Mouse (Mus musculus): ENCODE results near the gene Klf11. TPM values are rescaled to one million over a fixed set of nuclear protein-coding genes. Genes with fewer than 3 reads are reported as not detected.
"Not testable (repeated sequence)": the region's sequence is repeated elsewhere in the genome, so short reads cannot be mapped to it uniquely, and the experiment has no call there.

Klf11 gene
- polyA plus RNA-seq, 1 experiment from 2014 or later = 13.2 TPM

DNA sequence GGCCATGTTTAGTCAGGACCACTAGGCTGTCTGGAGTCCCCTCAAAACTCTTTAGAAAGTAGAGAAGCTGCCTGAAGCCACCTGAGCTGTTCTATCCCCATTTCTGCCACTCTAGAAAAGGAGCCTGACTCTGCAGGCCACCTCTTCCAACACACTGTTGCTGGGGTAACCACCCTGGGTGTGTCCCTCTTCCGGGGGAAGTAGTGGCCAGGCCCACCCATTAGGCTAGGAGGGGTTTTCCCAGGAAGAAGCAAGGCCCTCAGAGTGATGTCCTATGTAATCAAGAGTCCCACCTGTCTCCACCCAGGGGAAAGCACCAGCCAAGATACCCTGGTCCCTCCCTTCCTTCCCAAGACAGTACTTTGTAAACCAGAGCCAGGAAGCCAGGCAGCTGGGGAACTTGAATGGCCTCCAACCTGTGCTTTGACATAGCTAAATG is 17.3 kb upstream of the Klf11 start:
- Histone ChIP-seq H3K9ac (no peak overlapping the region), H3K9me3 (replicated peaks) (no peaks in the 10 kb centered on the region), H3K27me3 (no peaks in the 10 kb centered on the region), H3K27ac (no peak overlapping the region), H3K4me1 (no peaks in the 10 kb centered on the region), H3K4me2 (no peak overlapping the region), H3K36me3 (no peaks in the 10 kb centered on the region), H3K4me3 (replicated peaks) (no peak overlapping the region)
- ATAC-seq (replicated peaks; ENCODE audit: low FRiP score) = no peak
- WGBS = 74% methylated on average over 1 of the region's 1 CpGs

GRCm38 (mm10) chr12:24634212-24634611 is 16.9 kb upstream of the Klf11 start:
- H3K36me3 ChIP-seq = no peaks in the 10 kb centered on the region
- 80% methylated on average over 4 of the region's 4 CpGs for WGBS
- H3K9me3 ChIP-seq (replicated peaks) = no peaks in the 10 kb centered on the region
- H3K9ac ChIP-seq = no peak overlapping the region
- H3K4me1 ChIP-seq = no peaks in the 10 kb centered on the region
- H3K4me3 ChIP-seq (replicated peaks) = no peak overlapping the region
- H3K27me3 ChIP-seq = no peaks in the 10 kb centered on the region
- no peak overlapping the region for H3K27ac ChIP-seq
- no peak overlapping the region for H3K4me2 ChIP-seq
- ATAC-seq (replicated peaks; ENCODE audit: low FRiP score) = no peak

GRCm38 (mm10) chr12:24634648-24635047 is 16.4 kb upstream of the Klf11 start:
- ATAC-seq (replicated peaks; ENCODE audit: low FRiP score) = no peak

GRCm38 (mm10) chr12:24638787-24639186 is 12.3 kb upstream of the Klf11 start:
- not testable (repeated sequence) for ATAC-seq (replicated peaks; ENCODE audit: low FRiP score); H3K9ac ChIP-seq; H3K27ac ChIP-seq; H3K4me2 ChIP-seq; H3K27me3 ChIP-seq; H3K4me3 ChIP-seq (replicated peaks); H3K36me3 ChIP-seq; H3K4me1 ChIP-seq; H3K9me3 ChIP-seq (replicated peaks)
- 97% methylated on average over 10 of the region's 10 CpGs for WGBS

More at GRCm38 (mm10) chr12:24634648-24635047, 16.4 kb upstream of the Klf11 start:
- 81% methylated on average over 3 of the region's 3 CpGs for WGBS
- H3K27me3 ChIP-seq = no peaks in the 10 kb centered on the region
- no peak overlapping the region for H3K4me3 ChIP-seq (replicated peaks)
- no peaks in the 10 kb centered on the region for H3K36me3 ChIP-seq
- H3K9ac ChIP-seq = no peak overlapping the region
- H3K4me1 ChIP-seq = no peaks in the 10 kb centered on the region
- no peak overlapping the region for H3K27ac ChIP-seq
- no peak overlapping the region for H3K4me2 ChIP-seq
- H3K9me3 ChIP-seq (replicated peaks) = no peaks in the 10 kb centered on the region

DNA sequence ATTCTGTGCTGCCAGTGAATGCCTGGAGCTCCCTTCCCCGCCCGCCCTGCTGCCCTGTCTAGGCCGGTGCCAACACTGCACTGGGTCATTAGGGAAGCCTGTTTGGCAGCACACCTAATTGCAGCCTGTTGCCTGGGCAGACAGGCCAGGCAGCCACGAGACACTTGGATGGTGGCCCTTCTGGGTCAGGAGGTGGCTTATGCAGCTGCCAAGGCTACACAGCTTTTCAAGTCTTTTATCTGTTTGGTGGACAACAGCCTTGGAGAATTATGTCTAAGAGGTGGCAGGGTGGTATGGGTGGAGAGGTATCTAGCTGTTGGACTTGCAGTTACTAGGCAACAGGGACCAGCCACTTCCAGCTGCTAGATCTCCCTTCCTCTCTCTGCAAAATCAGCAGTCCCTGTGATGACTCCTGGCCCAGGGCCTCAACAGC is 8.7 kb upstream of the Klf11 start:
- WGBS = 56% methylated on average over 4 of the region's 4 CpGs
- Histone ChIP-seq H3K27ac (no peak overlapping the region), H3K9ac (no peak overlapping the region), H3K4me2 (no peak overlapping the region), H3K4me1 (peaks cover 8% of the 10 kb centered on the region; the same call in 1 of the 2 replicates), H3K9me3 (replicated peaks) (no peaks in the 10 kb centered on the region), H3K4me3 (replicated peaks) (no peak overlapping the region), H3K27me3 (no peaks in the 10 kb centered on the region), H3K36me3 (no peaks in the 10 kb centered on the region)
- ATAC-seq (replicated peaks; ENCODE audit: low FRiP score) = no peak

DNA sequence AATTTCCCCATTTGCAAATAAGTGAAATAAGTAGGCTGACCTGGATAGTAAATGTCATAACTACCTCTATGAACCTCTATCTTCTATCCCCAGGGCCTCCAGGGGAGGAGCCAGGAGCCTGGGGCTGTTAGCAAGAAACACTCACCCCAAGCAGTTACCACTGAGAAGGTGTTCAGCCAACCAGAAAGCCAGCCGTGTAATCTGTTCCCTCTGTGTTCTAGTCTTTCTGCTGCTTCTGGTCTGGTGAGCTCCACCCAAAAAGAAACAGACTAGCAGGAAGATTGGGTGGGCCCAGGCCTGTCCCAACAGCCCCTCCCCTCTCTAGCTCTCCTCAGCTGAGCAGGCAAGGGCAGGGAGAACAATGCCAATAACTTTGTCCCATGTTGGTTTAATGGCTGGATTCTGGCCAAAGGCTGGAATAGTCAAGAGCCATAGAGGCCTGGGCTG is 6.9 kb upstream of the Klf11 start:
- 21% methylated on average over 1 of the region's 1 CpGs for WGBS

DNA sequence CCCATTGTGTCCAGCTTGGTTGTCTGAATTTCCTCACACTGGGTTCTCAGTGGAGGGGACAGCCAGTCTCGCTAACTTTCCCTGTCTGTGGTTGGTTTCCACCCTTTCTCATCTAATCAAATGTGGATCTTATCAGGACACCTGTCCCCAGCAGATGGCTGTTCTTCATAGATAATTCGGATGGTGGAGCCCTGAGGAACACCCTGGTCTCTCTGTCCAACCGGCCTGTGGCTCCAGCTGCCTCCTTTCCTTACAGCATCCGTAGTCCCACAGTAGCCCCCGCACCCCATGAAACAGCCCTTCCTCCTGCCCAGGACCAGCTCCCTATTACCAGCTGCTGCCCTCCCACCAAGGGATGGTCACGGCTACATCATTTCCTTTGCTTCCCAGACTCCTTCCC is 5.2 kb upstream of the Klf11 start:
- no peak for ATAC-seq (replicated peaks; ENCODE audit: low FRiP score)
- H3K27me3 ChIP-seq = no peaks in the 10 kb centered on the region
- WGBS = 72% methylated on average over 6 of the region's 6 CpGs
- H3K4me3 ChIP-seq (replicated peaks) = no peak overlapping the region
- no peak overlapping the region for H3K27ac ChIP-seq
- no peak overlapping the region for H3K4me2 ChIP-seq
- peaks cover 15% of the 10 kb centered on the region for H3K4me1 ChIP-seq
- H3K9me3 ChIP-seq (replicated peaks) = no peaks in the 10 kb centered on the region
- H3K9ac ChIP-seq = no peak overlapping the region
- H3K36me3 ChIP-seq = no peaks in the 10 kb centered on the region

More for the DNA sequence above, 6.9 kb upstream of the Klf11 start:
- H3K36me3 ChIP-seq = no peaks in the 10 kb centered on the region
- H3K9me3 ChIP-seq (replicated peaks) = no peaks in the 10 kb centered on the region
- no peak overlapping the region for H3K9ac ChIP-seq
- H3K4me2 ChIP-seq = no peak overlapping the region
- H3K4me3 ChIP-seq (replicated peaks) = no peak overlapping the region
- ATAC-seq (replicated peaks; ENCODE audit: low FRiP score) = peak; percentile 72
- H3K4me1 ChIP-seq = peaks cover 8% of the 10 kb centered on the region; the same call in 1 of the 2 replicates
- H3K27me3 ChIP-seq = no peaks in the 10 kb centered on the region
- H3K27ac ChIP-seq = no peak overlapping the region

DNA sequence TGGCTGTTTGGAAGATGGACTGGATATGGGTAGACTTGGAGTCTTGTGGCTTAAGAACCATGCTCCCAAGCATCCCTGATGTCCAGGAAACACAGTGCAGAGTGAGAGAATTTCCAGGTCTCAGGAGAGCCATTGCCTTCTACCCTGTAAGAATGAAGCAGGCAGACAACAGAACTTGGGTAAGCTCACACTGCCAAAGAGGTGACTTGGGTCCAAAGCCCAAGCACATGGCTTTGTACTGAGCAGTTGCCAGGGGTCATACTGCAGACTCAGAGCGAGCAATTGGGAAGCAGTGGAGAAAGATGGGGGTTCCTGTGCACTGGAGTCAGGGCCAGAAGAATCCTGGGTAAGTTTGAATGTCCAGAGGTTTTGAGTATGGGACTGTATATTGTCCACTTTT is 3.0 kb upstream of the Klf11 start:
- Histone ChIP-seq H3K9ac (no peak overlapping the region), H3K27ac (no peak overlapping the region), H3K9me3 (replicated peaks) (no peaks in the 10 kb centered on the region), H3K36me3 (no peaks in the 10 kb centered on the region), H3K4me2 (no peak overlapping the region), H3K4me3 (replicated peaks) (no peak overlapping the region), H3K27me3 (no peaks in the 10 kb centered on the region), H3K4me1 (peaks cover 24% of the 10 kb centered on the region)
- no peak for ATAC-seq (replicated peaks; ENCODE audit: low FRiP score)
- WGBS = 67% methylated on average over 1 of the region's 1 CpGs

DNA sequence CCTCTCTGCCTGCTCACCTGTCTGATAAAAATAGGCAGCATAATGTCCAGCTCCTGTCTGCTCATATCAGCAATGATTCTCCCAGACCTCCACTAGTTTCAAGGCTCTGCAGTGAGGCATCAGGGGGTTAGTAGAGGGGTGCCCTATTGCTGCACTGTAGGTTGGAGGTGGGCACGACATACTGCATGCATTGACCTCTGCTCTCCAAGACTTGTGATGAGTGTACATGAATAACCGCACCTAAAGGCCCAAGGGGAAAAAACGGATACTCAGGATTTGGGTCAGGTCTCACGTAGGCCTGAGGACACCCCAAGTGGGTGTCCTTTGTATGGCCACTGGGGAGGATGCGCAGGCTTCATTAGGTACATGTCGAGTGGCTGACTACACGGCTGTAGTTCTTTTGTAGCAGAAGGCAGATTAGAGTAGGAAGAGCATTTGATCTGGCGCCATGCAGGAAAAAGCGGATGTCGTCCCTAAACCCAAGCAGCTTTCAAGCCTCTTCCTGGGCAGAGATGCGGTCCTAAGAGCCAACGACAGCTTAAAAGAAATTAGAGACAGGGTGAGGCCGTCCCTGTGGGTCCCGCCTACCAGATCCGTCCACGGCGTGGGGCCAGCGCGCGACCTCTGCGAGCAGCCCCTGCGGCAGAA is 535 bp upstream of the Klf11 start:
- Histone ChIP-seq H3K4me3 (replicated peaks) (peak overlapping the region; percentile 84), H3K36me3 (peaks cover 23% of the 10 kb centered on the region), H3K27ac (peak overlapping the region; percentile 83), H3K4me2 (peak overlapping the region; percentile 60), H3K9me3 (replicated peaks) (no peaks in the 10 kb centered on the region), H3K9ac (no peak overlapping the region), H3K27me3 (no peaks in the 10 kb centered on the region), H3K4me1 (peaks cover 38% of the 10 kb centered on the region)
- WGBS = 5% methylated on average over 22 of the region's 22 CpGs
- ATAC-seq (replicated peaks; ENCODE audit: low FRiP score) = no peak

GRCm38 (mm10) chr12:24651642-24652342 is 718 bp downstream of the Klf11 start:
- Histone ChIP-seq H3K27me3 (no peaks in the 10 kb centered on the region), H3K9ac (peak overlapping the region; percentile 75), H3K4me2 (peak overlapping the region; percentile 60), H3K4me3 (replicated peaks) (peak overlapping the region; percentile 84), H3K27ac (peak overlapping the region; percentile 90), H3K4me1 (peaks cover 47% of the 10 kb centered on the region), H3K9me3 (replicated peaks) (no peaks in the 10 kb centered on the region), H3K36me3 (peaks cover 35% of the 10 kb centered on the region)
- peak; percentile 88 for ATAC-seq (replicated peaks; ENCODE audit: low FRiP score)
- WGBS = under 1% methylated on average over 36 of the region's 36 CpGs

- Histone ChIP-seq H3K27ac (no peak overlapping the region), H3K27me3 (no peaks in the 10 kb centered on the region), H3K9ac (no peak overlapping the region), H3K4me2 (no peak overlapping the region), H3K4me1 (peaks cover 49% of the 10 kb centered on the region), H3K9me3 (replicated peaks) (no peaks in the 10 kb centered on the region), H3K4me3 (replicated peaks) (no peak overlapping the region), H3K36me3 (peaks cover 55% of the 10 kb centered on the region)
- no peak for ATAC-seq (replicated peaks; ENCODE audit: low FRiP score)
- WGBS = 70% methylated on average over 16 of the region's 16 CpGs
Measured at GRCm38 (mm10) chr12:24654065-24654862, 3.2 kb downstream of the Klf11 start.

GRCm38 (mm10) chr12:24656436-24656835 is 5.4 kb downstream of the Klf11 start:
- no peaks in the 10 kb centered on the region for H3K9me3 ChIP-seq (replicated peaks)
- no peak overlapping the region for H3K9ac ChIP-seq
- H3K4me2 ChIP-seq = no peak overlapping the region
- no peak for ATAC-seq (replicated peaks; ENCODE audit: low FRiP score)
- no peak overlapping the region for H3K27ac ChIP-seq
- H3K4me1 ChIP-seq = peaks cover 42% of the 10 kb centered on the region
- WGBS = 85% methylated on average over 3 of the region's 3 CpGs
- H3K4me3 ChIP-seq (replicated peaks) = no peak overlapping the region
- H3K27me3 ChIP-seq = no peaks in the 10 kb centered on the region
- H3K36me3 ChIP-seq = peaks cover 73% of the 10 kb centered on the region

All from kidney, embryonic 15.5 days (tissue).